Mouse (Mus musculus): ENCODE results near the gene Olfr373.

Olfr373 gene

GRCm38 (mm10) chr8:72134756-72135445, 51.9 kb downstream of the Olfr373 start, which contains the start of gene Tpm4:
Gene Tpm4 (plus strand): TSS chr8:72134975.
- peak; percentile 89 for DNase-seq (ENCODE audit: low spot score)

GRCm38 (mm10) chr8:72135446-72136301, 52.7 kb downstream of the Olfr373 start:
- DNase-seq (ENCODE audit: low spot score), result peak; percentile 83

GRCm38 (mm10) chr8:72136302-72136978, 53.5 kb downstream of the Olfr373 start:
- peak; percentile 73 for DNase-seq (ENCODE audit: low spot score)

GRCm38 (mm10) chr8:72137431-72137830, 54.5 kb downstream of the Olfr373 start:
- no peak for DNase-seq (ENCODE audit: low spot score)

DNA sequence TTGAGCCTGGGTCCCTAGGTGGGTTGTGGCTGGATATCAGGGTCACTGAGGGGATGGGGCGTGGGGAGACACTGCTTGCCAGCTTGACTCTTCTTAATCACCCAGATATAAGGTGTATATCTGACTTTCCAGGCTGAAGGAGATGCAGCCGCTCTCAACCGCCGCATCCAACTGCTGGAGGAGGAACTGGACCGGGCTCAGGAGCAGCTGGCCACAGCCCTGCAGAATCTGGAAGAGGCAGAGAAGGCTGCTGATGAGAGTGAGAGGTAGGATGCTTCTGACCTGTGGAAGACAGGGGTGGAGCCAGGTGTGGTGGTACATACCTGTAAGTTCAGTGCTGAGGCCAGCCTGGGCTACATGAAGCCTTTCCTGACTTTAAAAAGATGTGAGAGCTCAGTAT, 55.5 kb downstream of the Olfr373 start:
- DNase-seq (ENCODE audit: low spot score), result no peak

GRCm38 (mm10) chr8:72143256-72143824, 60.4 kb downstream of the Olfr373 start:
- DNase-seq (ENCODE audit: low spot score), result no peak

GRCm38 (mm10) chr8:72144345-72144975, 61.5 kb downstream of the Olfr373 start:
- DNase-seq (ENCODE audit: low spot score), result no peak

DNA sequence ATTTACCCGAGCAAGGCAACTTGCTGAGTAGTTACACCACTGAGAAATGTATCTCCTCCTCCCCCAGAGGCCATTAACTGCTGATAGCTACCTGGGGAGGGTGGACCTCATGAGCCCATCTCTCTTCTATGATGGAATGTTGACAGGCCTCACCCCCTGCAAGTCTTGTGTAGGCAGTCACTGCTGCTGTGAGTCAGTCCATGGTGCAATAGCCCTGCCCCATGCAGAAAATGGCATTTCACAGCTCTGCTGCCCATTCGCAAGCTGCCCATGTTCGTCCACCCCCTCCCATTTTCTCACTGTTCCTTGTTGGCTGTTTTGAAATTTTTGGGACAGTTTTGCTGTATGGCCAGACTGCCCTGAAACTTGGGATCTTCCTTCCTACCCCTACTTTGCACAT, 62.5 kb downstream of the Olfr373 start:
- DNase-seq (ENCODE audit: low spot score), result no peak

DNA sequence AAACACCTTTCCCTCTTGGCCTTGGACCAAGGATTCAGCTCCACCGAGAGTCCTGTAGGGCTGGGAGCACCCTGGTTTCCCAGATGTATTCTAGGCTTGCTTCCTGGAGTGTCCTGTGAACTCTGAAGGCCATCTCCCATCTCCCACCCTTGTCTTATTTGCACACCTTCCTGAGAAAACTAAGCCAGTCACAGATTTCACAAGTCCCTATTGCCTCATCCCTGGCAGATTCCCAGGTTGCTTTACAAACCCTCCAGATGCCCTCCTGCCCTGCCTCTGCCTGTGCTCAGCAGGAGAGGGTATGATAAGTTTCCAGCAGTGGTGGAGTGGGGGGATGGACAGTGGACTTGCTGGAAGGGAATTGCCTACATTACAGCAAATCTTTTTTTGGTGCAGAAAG, 63.1 kb downstream of the Olfr373 start:
- peak; percentile 57 for DNase-seq (ENCODE audit: low spot score)

GRCm38 (mm10) chr8:72146556-72146955, 63.6 kb downstream of the Olfr373 start:
- no peak for DNase-seq (ENCODE audit: low spot score)

DNA sequence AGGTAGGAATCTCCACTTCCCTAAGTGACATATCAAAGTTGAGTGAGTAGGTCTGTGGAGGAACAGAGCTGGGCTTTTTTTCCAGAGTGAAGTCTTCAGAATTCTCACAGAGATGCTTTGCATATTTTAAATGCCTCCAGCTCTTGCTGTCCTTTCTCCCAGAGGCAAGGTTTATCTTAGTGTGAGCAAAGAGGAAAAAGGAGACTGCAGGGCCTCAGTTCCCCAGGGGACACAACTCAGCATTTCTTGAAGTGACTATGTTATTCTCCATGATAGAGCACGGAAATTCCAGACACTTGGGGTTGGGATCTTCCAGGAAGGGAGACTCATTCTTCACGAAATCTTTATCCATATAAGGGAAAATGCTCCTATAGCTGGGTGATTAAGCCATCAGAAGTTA, 64.3 kb downstream of the Olfr373 start:
- no peak for DNase-seq (ENCODE audit: low spot score)

- DNase-seq (ENCODE audit: low spot score), result no peak
Measured at GRCm38 (mm10) chr8:72149056-72149455, 66.1 kb downstream of the Olfr373 start.

DNA sequence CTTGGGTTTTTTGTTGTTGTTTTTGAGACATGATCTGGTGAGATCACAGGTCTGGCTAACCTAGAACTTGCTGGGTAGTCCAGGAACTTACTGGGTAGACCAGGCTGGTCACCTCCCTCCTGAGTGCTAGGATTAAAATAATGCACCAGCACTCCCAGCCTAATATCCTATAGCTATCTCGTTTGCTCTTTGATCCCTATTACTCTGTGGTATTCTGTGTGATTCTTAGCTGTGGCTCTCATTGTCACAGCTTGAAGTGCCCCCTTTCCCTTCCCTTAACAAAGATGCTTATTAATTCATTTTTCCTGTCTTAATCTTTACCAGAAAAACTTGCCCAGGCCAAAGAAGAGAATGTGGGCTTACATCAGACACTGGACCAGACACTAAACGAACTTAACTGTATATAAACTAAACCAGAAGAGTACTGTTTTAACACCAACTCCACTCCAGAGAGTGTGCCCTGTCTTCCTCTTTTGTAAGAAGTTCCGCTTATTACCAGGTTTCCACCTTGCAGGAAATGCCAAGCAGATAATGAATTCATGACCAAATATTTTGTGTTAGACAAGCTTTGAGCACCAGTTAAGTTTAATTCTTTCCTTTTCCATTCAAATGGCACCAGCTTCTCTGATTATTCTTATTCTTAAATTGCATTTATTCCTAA, 68.6 kb downstream of the Olfr373 start:
- no peak for DNase-seq (ENCODE audit: low spot score)

All from yolk sac, embryonic 10.5 days (tissue).